Mouse (Mus musculus): ENCODE results near the gene Tmem38a. TPM values are rescaled to one million over a fixed set of nuclear protein-coding genes. Genes with fewer than 3 reads are reported as not detected.

Tmem38a gene
- total RNA-seq, 2 experiments from 2014 or later, result 1,062 to 1,195 TPM

DNA sequence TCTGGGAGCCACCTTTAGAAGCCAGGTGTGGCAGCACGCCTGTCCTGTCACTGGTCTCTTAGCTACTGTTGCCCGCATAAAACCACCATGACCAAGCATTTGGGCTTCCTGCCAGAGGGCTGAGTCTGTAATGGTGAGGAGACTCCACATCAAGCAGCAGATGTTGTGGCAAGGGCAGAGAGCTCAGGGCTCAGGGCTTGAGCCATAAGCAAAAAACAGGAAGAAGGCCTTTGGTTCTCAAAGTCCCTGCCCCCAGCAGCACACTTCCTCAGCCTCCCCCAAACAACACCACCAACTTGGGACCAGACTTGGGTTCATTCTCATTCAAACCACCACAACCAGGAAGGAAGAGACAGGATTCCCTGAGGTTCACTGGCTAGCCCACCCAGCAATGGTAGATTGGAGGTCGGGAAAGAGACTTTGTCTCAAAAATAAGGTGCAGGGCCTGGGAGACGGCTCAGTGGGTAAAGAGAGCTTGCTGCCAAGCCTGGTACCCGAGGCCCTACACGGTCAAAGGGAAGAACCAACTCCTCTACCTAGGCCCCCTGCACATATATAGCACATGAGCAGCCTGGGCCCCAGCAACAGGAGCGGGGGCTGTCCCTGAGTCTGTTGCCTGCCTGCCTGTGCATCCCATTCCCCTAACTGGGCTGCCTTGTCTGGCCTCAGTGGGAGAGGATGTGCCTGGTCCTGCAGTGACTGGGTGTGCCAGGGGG, 11.4 kb downstream of the Tmem38a start:
- peak; percentile 66 for DNase-seq

DNA sequence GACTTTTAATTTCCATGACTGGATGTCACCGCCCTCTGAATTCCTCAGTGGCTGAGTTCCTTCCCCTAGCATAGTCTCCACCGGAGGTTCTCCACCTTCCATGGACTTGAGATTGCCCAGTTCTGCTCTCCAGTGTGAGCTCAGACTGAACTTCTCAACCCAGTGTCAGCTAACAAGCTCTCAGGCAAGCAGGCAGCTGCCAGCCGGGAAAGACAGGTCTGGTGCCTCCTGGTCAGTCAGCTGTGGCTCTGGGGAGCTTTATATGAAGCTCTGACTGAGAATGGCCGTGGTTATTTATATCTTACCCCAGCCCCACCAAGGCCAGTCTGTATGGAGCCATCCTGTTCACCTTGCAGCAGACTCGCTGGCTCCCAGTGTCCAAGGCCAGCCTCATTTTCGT, 12.5 kb downstream of the Tmem38a start:
- DNase-seq, result no peak

DNA sequence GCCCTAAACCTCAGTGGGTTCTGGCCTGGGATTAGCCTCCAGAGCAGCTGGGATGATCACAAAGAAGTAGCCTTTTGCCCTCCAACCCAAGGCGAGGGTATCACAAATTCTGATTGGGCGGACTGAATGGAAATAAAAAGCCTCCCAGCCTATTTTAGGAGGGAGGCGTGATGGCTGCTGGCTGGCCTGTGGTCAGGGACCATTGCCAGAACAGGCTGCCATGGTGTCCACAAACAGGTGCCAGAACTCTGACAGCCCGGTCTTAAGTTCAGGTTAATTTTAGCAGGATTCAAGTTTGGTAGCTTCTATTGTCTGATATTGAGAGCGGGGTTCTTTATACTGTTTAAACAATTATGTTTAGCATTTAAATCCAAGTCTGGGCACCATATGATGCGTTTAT, 16.0 kb downstream of the Tmem38a start:
- peak; percentile 78 for DNase-seq

DNA sequence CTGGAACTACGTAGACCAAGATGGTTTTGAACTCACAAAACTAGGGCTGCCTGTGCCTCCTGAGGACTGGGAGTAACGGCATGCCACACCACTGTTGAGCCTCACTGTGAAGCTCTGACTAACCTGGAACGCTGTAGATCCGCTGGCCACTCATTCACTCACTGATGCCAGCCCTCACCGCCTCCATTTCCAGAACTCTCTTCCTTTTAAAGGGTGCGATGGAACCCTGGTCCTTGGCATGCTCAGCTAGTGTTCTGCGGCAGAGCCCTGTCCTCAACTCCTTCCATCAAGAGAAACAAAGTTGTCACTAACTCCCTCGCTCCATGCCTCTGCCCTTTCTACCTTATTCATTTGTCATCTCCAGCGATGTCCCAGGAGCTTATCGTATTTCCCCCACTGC, 17.0 kb downstream of the Tmem38a start:
- no peak for DNase-seq

DNA sequence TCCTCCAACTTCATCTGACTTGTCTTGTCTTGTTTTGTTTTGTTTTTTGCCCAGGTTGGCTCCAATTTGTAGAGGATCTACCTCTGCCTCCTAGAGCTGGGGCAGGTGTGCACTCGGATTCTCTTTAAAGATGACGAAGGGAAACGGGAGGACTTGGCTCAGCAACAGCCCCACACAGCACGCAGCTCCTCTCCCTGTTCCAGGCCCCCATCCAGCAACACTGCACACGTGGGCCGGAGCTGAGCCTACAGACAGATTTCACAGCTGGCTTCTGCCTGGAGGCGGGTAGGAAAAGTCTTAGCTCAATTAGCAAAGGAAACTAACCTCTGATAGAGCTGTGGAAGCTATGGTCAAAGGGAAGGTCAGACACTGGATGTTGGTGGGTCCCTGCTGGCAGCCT, 17.4 kb downstream of the Tmem38a start:
- DNase-seq, result peak; percentile 80

DNA sequence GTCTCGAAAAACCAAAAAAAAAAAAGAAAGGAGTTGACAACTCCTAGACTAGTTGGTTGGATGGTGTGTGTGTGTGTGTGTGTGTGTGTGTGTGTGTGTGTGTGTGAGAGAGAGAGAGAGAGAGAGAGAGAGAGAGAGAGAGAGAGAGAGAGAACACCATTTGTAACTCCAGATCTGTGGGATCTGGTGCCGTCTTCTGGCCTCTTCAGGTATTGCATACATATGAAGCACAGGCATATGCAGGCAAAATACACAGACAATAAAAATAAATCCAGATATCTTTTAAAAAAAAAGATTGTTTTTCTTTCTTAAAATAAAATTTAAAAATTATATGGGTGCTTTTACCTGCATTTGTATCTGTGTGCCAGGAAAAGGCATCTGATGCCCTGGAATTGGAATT, 18.3 kb downstream of the Tmem38a start:
- DNase-seq, result no peak

Small RNA genes within 50 kb of the gene (microRNA-seq; reads per million reads assigned to microRNA genes)
- gene Gm28019 (ENCODE audit: borderline replicate concordance in 2 of 2), result 0 reads per million in 2 experiments

Other genes starting within 250 kb of the Tmem38a start
- gene Eps15l1, start 150.6 kb upstream of the Tmem38a start, total RNA-seq (2021), result 10 to 100 TPM; 22.7 to 23.9 TPM
- 1 to 10 TPM; 2.1 to 2.5 TPM for gene Calr3, start 128.2 kb upstream of the Tmem38a start, total RNA-seq (2021)
- gene 1700030K09Rik, start 128.2 kb upstream of the Tmem38a start, total RNA-seq (2021), result 1 to 10 TPM; 2.9 to 3.2 TPM
- gene Cherp, start 96.8 kb upstream of the Tmem38a start, total RNA-seq (2021), result 10 to 100 TPM; 21.1 to 26.0 TPM
- 10 to 100 TPM; 36.6 to 43.0 TPM for gene Slc35e1, start 79.4 kb upstream of the Tmem38a start, total RNA-seq (2021)
- gene Med26, start 23.8 kb upstream of the Tmem38a start, total RNA-seq (2021), result 1 to 10 TPM; 7.3 to 7.9 TPM
- gene Smim7, start 967 bp upstream of the Tmem38a start, total RNA-seq (2021), result 10 to 100 TPM; 64.0 to 76.2 TPM
- under 1 TPM; 0.33 to 0.96 TPM for gene Nwd1, start 74.7 kb downstream of the Tmem38a start, total RNA-seq (2021)
- gene Sin3b, start 151.2 kb downstream of the Tmem38a start, total RNA-seq (2021), result 10 to 100 TPM; 32.6 to 37.8 TPM
- gene F2rl3, start 189.8 kb downstream of the Tmem38a start, total RNA-seq (2021), result 1 to 10 TPM in 1 of 2 experiments, under 1 TPM in 1; 0.97 to 1.6 TPM

Data from gastrocnemius, postnatal 25 days (tissue).